Mouse (Mus musculus) hindbrain, embryonic 14.5 days (tissue): ENCODE results near the gene Spata13. TPM values are rescaled to one million over a fixed set of nuclear protein-coding genes. Genes with fewer than 3 reads are reported as not detected.

ENCODE experiments used
- ATAC-seq: fragments of 200-750 bp; cut with Nextera tagmentation; 2 replicates; pipeline ENCODE4 v1.8.0; 2017; ENCODE audit warnings: moderate number of reproducible peaks, mild to moderate bottlenecking, moderate TSS enrichment, moderate library complexity; ENCODE audit not compliant: low FRiP score
- DNase-seq: peaks from one replicate; pipeline ENCODE4 v3.0.0-alpha.2; 2015; ENCODE audit warnings: low spot score
- H3K27ac ChIP-seq: fragments of 300-500 bp; sonication (generic); 2 replicates; pipeline ENCODE4 v1.5.1; 2014; ENCODE audit warnings: mild to moderate bottlenecking, moderate library complexity
- H3K27me3 ChIP-seq: fragments of 300-500 bp; sonication (generic); 2 replicates; pipeline ENCODE4 v1.6.1; 2014; ENCODE audit warnings: mild to moderate bottlenecking, low read length, mixed read lengths; ENCODE audit not compliant: control insufficient read depth, insufficient read depth
- H3K36me3 ChIP-seq: fragments of 300-500 bp; sonication (generic); replicated peaks from 2 replicates; pipeline ENCODE4 v1.6.1; 2014; ENCODE audit not compliant: control insufficient read depth, insufficient read depth
- H3K4me1 ChIP-seq: fragments of 300-500 bp; sonication (generic); replicated peaks from 2 replicates; pipeline ENCODE4 v1.6.1; 2014; ENCODE audit warnings: antibody characterized with exemption, low read length, mixed read lengths; ENCODE audit not compliant: control insufficient read depth, insufficient read depth
- H3K4me2 ChIP-seq: fragments of 300-500 bp; sonication (generic); replicated peaks from 2 replicates; pipeline ENCODE4 v1.6.1; 2014; ENCODE audit warnings: mild to moderate bottlenecking, moderate library complexity
- H3K4me3 ChIP-seq: fragments of 300-500 bp; sonication (generic); replicated peaks from 2 replicates; pipeline ENCODE4 v1.5.1; 2014; ENCODE audit warnings: mild to moderate bottlenecking, low read length
- H3K9ac ChIP-seq: fragments of 300-500 bp; sonication (generic); 2 replicates; pipeline ENCODE4 v1.6.1; 2014
- H3K9me3 ChIP-seq: fragments of 300-500 bp; sonication (generic); 2 replicates; pipeline ENCODE4 v1.6.1; 2016; ENCODE audit warnings: low read length; ENCODE audit not compliant: control insufficient read depth
- WGBS: fragments of 180-500 bp; shearing (Covaris S2); extraction: QIAGEN DNeasy Blood & Tissue Kit; methylation state at CpG from one replicate; pipeline ENCODE4 v1.1.7; 2014; 5-methylcytosine and 5-hydroxymethylcytosine counted together
- polyA plus RNA-seq: library from polyadenylated mRNA; unstranded; fragments of >200 nt; fragmentation: Nextera tagmentation; extraction: Ambion mirVana; gene quantifications from 2 replicates; pipeline ENCODE4 v1.2.1, GENCODE M21; 2014

Spata13 gene
- polyA plus RNA-seq, 1 experiment from 2014 or later: 26.2 TPM

DNA sequence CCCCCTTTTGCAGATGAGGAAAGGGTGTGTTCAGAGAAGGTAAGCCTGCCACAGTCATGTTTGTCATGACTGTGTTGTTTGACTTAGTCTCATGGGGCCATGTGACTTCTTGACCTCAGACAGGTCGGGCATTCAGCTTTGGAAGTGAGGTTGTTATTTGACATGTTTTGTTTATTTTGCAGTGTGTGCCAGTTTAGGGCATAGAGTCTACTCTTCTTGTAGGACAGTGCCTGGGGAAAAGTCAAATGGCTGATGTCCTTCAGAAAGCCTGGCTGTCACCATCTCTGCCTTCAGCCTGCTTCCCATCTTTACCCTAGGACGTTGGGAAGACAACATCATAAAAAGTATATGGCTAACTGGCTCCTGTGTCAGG lies 2.8 kb downstream of the Spata13 start:
- no peak for DNase-seq
- Histone ChIP-seq H3K9ac (no peak overlapping the region), H3K36me3 (no peaks in the 10 kb centered on the region), H3K4me1 (peaks cover 47% of the 10 kb centered on the region), H3K4me3 (peak overlapping the region; percentile 59), H3K27ac (no peak overlapping the region), H3K27me3 (no peaks in the 10 kb centered on the region), H3K4me2 (peak overlapping the region; percentile 98), H3K9me3 (no peaks in the 10 kb centered on the region)
- WGBS: 9% methylated on average over 2 of the region's 2 CpGs
- ATAC-seq: no peak

GRCm38 (mm10) chr14:60636996-60637395 lies 3.2 kb downstream of the Spata13 start:
- Histone ChIP-seq H3K9ac (no peak overlapping the region), H3K4me1 (peaks cover 49% of the 10 kb centered on the region), H3K9me3 (no peaks in the 10 kb centered on the region), H3K27me3 (no peaks in the 10 kb centered on the region), H3K36me3 (no peaks in the 10 kb centered on the region), H3K4me2 (peak overlapping the region; percentile 98), H3K27ac (no peak overlapping the region), H3K4me3 (no peak overlapping the region)
- no peak for ATAC-seq
- 44% methylated on average over 9 of the region's 9 CpGs for WGBS
- no peak for DNase-seq

GRCm38 (mm10) chr14:60638159-60638558 lies 4.4 kb downstream of the Spata13 start:
- Histone ChIP-seq H3K9ac (no peak overlapping the region), H3K36me3 (no peaks in the 10 kb centered on the region), H3K4me1 (peaks cover 61% of the 10 kb centered on the region), H3K4me2 (peak overlapping the region; percentile 98), H3K9me3 (no peaks in the 10 kb centered on the region), H3K27me3 (no peaks in the 10 kb centered on the region), H3K27ac (no peak overlapping the region), H3K4me3 (no peak overlapping the region)
- DNase-seq: no peak
- ATAC-seq: no peak
- 42% methylated on average over 8 of the region's 8 CpGs for WGBS

GRCm38 (mm10) chr14:60639195-60639594 lies 5.4 kb downstream of the Spata13 start:
- Histone ChIP-seq H3K27me3 (no peaks in the 10 kb centered on the region), H3K4me3 (no peak overlapping the region), H3K27ac (no peak overlapping the region), H3K4me1 (peaks cover 57% of the 10 kb centered on the region), H3K36me3 (no peaks in the 10 kb centered on the region), H3K9me3 (no peaks in the 10 kb centered on the region), H3K4me2 (no peak overlapping the region), H3K9ac (no peak overlapping the region)
- no peak for DNase-seq
- no peak for ATAC-seq
- 86% methylated on average over 9 of the region's 9 CpGs for WGBS

DNA sequence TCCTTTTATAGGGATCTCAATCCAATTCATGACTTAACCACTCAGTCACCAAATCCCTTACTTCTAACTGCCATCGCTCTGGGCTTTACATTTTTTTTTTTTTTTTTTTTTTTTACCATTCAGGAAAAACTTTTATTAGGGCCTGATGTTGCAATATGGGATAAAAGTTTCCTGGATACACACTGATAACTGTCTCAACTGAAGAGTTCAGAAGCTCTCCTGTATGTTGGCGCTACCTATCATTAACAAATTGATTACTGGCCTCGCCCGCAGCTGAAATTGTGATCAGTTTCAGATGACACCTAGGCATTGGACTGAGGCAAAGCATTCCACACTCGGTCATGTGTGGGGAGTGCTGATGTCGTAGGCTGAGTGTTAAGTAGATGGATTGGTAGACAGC lies 7.3 kb downstream of the Spata13 start:
- H3K9ac ChIP-seq: no peak overlapping the region
- H3K27me3 ChIP-seq: no peaks in the 10 kb centered on the region
- H3K4me3 ChIP-seq: no peak overlapping the region
- DNase-seq (no peak), ATAC-seq (no peak)
- H3K27ac ChIP-seq: no peak overlapping the region
- peak overlapping the region; percentile 10 for H3K4me2 ChIP-seq
- H3K9me3 ChIP-seq: no peaks in the 10 kb centered on the region
- no peaks in the 10 kb centered on the region for H3K36me3 ChIP-seq
- H3K4me1 ChIP-seq: peaks cover 49% of the 10 kb centered on the region
- 67% methylated on average over 6 of the region's 6 CpGs for WGBS

- Histone ChIP-seq H3K9me3 (no peaks in the 10 kb centered on the region), H3K27ac (peak overlapping the region; percentile 51; the same call in 1 of the 2 replicates), H3K27me3 (no peaks in the 10 kb centered on the region), H3K4me3 (no peak overlapping the region), H3K9ac (no peak overlapping the region), H3K4me2 (no peak overlapping the region), H3K36me3 (no peaks in the 10 kb centered on the region), H3K4me1 (peaks cover 40% of the 10 kb centered on the region)
- ATAC-seq (no peak), DNase-seq (no peak)
- 84% methylated on average over 1 of the region's 1 CpGs for WGBS
These were observed 8.3 kb downstream of the Spata13 start for GRCm38 (mm10) chr14:60642131-60642530.

- H3K4me3 ChIP-seq: no peak overlapping the region
- no peaks in the 10 kb centered on the region for H3K9me3 ChIP-seq
- H3K4me2 ChIP-seq: peak overlapping the region; percentile 4; the same call in 1 of the 2 replicates
- H3K36me3 ChIP-seq: no peaks in the 10 kb centered on the region
- peaks cover 28% of the 10 kb centered on the region for H3K4me1 ChIP-seq
- peak overlapping the region; percentile 51 for H3K27ac ChIP-seq
- WGBS: 15% methylated on average over 14 of the region's 14 CpGs
- peak; percentile 75; the same call in 1 of the 2 replicates for ATAC-seq
- H3K9ac ChIP-seq: 0 out of 2 replicates have a peak overlapping the region, but pooled peaks have one; percentile 8
- no peak for DNase-seq
- H3K27me3 ChIP-seq: no peaks in the 10 kb centered on the region
These were observed 9.5 kb downstream of the Spata13 start for GRCm38 (mm10) chr14:60643098-60643870.

- peaks cover 23% of the 10 kb centered on the region for H3K4me1 ChIP-seq
- H3K9ac ChIP-seq: no peak overlapping the region
- no peak overlapping the region for H3K4me2 ChIP-seq
- DNase-seq (no peak), ATAC-seq (no peak)
- WGBS: 60% methylated on average over 5 of the region's 5 CpGs
- no peak overlapping the region for H3K27ac ChIP-seq
- no peaks in the 10 kb centered on the region for H3K27me3 ChIP-seq
- H3K9me3 ChIP-seq: no peaks in the 10 kb centered on the region
- no peak overlapping the region for H3K4me3 ChIP-seq
- H3K36me3 ChIP-seq: no peaks in the 10 kb centered on the region
These were observed 12.6 kb downstream of the Spata13 start for GRCm38 (mm10) chr14:60646373-60646772.

GRCm38 (mm10) chr14:60647885-60648284 lies 14.1 kb downstream of the Spata13 start:
- Histone ChIP-seq H3K36me3 (no peaks in the 10 kb centered on the region), H3K27me3 (no peaks in the 10 kb centered on the region), H3K9me3 (no peaks in the 10 kb centered on the region), H3K4me2 (no peak overlapping the region), H3K9ac (no peak overlapping the region), H3K4me1 (peaks cover 17% of the 10 kb centered on the region; the same call in 1 of the 2 replicates), H3K4me3 (no peak overlapping the region), H3K27ac (no peak overlapping the region)
- no peak for DNase-seq
- 82% methylated on average over 7 of the region's 7 CpGs for WGBS
- no peak for ATAC-seq
